Mouse (Mus musculus) yolk sac, embryonic 10.5 days (tissue): ENCODE results near the gene Tgif1.

Experiments
- DNase-seq: peaks from one replicate; pipeline ENCODE4 v3.0.0-alpha.2; 2017; ENCODE audit warnings: low spot score

The Tgif1 gene

DNA sequence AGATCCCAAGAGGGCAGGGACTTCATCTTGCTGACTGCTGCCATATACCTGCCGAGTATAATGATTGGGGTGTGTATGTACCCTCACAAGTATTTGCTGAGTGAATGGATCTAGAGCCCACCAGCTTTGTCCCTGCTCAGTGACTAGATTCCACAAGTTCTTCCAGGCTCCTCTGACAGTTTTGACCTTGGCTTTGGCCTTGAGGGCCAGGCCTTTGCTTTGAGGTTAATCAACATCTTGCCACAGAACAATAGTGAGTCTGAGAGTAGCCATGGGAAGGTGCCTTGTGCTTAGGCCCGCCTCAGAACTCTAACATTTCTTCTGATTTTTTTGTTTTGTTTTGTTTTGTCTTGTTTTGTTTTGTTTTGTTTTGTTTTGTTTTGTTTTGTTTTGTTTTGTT is 46.7 kb downstream of the Tgif1 start:
- no peak for DNase-seq

DNA sequence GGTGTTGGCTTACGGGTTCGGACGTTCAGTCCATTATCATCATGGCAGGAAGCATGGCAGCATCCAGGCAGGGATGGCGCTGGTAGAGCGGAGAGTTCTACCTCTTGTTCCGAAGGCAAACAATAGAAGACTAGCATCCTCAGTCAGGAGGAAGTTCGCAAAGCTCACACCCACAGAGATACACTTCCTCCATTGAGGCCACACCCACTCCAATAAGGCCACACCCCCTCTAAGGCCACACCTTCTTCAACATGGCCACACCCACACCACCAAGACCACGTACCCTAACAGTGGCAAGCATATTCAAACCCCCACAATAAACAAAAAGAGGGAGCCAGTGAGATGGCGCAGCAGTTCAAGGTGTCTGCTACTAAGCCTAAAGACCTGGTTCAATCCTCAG is 47.5 kb downstream of the Tgif1 start:
- DNase-seq, result no peak

DNA sequence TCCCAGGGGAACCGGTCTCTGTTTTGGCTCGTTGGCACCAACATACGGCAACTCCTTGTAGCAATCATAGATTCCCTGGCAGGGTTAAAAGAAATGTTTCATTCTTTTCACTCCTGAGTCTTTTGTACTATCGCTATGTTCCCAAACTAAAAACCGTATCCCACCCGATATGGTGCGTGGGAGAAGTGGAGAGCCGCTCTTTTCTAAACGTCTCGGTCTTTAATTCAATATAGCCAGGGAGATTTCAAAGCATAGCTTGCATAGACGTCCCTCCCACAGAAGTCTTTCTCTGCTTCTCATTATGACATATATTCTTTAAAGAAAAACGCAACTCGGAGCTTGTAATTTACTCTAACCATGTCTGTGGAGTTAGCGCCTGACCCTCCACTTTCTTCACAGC is 51.3 kb downstream of the Tgif1 start:
- no peak for DNase-seq

DNA sequence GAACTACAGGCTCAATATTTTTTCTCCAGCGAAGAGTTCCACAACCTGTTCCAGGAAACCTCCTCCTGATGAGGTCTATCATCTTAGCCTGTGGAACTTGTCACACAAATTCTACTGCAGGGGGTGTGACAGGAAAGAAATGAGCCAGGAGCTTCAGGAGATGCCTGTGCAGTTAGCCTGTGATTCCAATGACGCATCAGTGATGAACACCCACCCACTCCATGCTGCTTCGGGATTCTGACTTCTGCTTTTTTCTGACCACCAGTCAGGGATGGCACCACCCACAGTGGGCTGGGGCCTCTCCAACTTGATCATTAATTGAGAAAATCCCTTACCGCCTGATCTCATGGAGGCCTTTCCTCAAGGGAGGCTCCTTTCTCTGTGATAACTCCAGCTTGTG is 54.1 kb downstream of the Tgif1 start:
- DNase-seq, result no peak

DNA sequence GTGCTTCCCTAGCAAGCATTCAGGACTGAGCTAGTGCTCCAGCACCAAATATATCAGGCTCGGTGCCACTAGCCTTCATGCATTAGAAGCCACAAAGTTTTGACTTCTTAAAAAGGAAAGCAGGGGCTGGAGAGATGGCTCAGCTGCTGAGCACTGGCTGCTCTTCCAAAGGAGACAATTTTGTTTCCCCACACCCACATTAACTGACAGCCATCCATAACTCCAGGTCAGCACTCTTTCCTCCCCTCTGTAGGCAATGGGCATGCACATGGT is 55.6 kb downstream of the Tgif1 start:
- no peak for DNase-seq

DNA sequence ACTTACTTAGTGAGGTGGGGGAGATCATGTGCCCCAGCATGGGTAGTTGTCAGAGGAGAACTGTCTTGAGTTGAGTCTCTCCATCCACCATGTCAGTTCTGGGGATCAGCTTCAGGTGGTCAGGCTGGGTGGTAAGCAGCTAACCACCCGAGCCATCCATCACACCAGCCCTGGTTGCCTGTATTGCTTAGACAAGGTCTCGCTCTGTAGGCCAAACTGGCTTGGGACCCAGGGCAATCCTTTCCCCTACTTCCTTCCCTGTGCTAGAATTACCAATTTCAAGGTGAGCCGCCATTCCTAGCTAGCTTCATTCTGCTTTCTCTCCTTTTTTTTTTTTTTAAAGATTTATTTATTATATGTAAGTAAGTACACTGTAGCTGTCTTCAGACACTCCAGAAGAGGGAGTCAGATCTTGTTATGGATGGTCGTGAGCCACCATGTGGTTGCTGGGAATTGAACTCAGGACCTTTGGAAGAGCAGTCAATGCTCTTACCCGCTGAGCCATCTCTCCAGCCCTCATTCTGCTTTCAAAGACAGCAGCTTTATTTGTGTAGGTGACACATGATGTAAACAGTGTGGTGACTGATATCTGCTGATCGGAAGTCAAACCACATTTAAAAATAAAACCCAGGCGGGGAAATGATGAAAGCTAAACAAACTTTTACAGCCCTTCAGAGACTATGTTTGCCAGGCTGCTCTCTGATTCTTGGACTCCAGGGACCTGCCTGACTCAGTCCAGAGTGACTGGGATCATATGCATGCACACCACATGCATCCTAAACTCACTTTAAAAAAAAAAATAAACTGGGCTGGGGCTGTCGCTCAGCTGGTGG is 56.2 kb downstream of the Tgif1 start:
- no peak for DNase-seq

DNA sequence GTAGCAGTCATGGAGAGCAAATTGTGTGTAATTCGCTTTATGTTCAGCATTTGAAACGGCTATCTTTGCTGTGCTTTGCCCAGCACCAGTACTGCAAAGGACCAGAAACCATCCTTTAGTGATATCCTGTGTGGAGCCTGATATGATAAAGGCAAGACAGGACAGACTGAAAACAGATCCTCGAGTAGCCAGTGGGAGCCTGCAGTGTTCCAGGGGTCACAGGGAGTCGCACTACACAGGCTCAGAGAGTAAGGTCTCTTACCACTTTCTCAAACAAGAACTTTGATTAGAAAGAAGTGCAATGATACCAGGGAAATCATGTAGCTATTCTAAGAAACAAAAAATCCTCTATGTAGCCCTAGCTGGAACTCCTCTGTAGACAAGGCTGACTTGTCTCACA is 58.1 kb downstream of the Tgif1 start:
- no peak for DNase-seq

DNA sequence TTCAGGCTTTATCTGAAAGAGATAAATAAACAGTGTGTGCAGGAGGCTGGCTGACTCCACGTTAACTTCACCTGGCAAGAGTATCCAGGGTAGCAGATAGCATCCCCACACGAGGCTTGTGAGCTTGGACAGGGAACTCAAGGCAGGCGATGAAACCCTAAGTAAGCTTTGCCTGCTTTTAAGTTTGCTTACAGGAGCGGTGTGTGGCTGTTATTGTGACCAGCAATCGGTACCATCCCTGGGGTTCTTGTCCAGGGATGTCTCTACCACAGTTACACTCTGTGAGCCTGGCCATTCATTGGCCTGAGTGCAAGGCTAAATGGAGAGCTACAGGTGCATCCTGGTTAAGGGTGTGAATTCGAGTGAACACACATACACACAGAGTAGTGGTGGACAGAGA is 58.6 kb downstream of the Tgif1 start:
- no peak for DNase-seq

DNA sequence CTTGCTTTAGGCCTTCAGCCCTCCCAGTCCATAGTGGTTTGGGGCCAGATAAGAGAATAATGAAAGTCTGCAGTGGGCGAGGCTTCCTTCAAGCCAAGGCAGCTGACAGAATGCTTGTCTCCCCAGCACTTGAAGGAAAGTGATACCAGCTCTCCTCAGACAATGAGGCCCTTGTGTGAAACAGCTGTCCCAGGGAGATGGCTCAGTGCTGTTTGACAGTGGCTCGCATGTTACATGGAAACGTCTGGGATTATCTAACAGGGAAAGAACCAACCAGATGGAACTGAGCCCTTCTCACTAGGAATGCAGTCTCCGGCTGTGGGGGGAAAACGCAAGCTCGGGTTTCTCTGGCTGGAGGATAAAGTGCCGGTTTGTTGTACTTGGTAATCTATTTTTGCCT is 59.1 kb downstream of the Tgif1 start:
- DNase-seq, result no peak
